Mouse (Mus musculus) intestine, embryonic 14.5 days (tissue): ENCODE measurements around the gene Nsa2. TPM values are rescaled to one million over a fixed set of nuclear protein-coding genes. Genes with fewer than 3 reads are reported as not detected.
A peak's percentile ranks its signal among the peaks of the same experiment; 100 is the strongest.

Experiments
- ATAC-seq: fragments of 200-750 bp; cut with Nextera tagmentation; replicated peaks from 2 replicates; pipeline ENCODE4 v1.8.0; 2017; ENCODE audit warnings: low read depth, moderate number of reproducible peaks, moderate TSS enrichment, moderate library complexity; ENCODE audit not compliant: low FRiP score, low TSS enrichment
- DNase-seq: peaks from one replicate; pipeline ENCODE4 v3.0.0-alpha.2; 2018; ENCODE audit warnings: low spot score
- H3K27ac ChIP-seq: fragments of 300-500 bp; sonication (generic); 2 replicates; pipeline ENCODE4 v1.5.1; 2014; ENCODE audit warnings: low read depth, mild to moderate bottlenecking, control low read depth
- H3K27me3 ChIP-seq: fragments of 300-500 bp; sonication (generic); replicated peaks from 2 replicates; pipeline ENCODE4 v1.6.1; 2014; ENCODE audit warnings: low read length, control low read depth; ENCODE audit not compliant: control insufficient read depth, insufficient read depth
- H3K36me3 ChIP-seq: fragments of 300-500 bp; sonication (generic); 2 replicates; pipeline ENCODE4 v1.6.1; 2014; ENCODE audit warnings: low read length, control low read depth; ENCODE audit not compliant: control insufficient read depth, insufficient read depth
- H3K4me1 ChIP-seq: fragments of 300-500 bp; sonication (generic); replicated peaks from 2 replicates; pipeline ENCODE4 v1.6.1; 2014; ENCODE audit warnings: low read length, control low read depth, mixed read lengths; ENCODE audit not compliant: control insufficient read depth, insufficient read depth
- H3K4me2 ChIP-seq: fragments of 300-500 bp; sonication (generic); 2 replicates; pipeline ENCODE4 v1.6.1; 2014; ENCODE audit warnings: low read length
- H3K4me3 ChIP-seq: fragments of 300-500 bp; sonication (generic); 2 replicates; pipeline ENCODE4 v1.5.1; 2014; ENCODE audit warnings: low read depth, low read length, control low read depth, mixed read lengths
- H3K9ac ChIP-seq: fragments of 300-500 bp; sonication (generic); 2 replicates; pipeline ENCODE4 v1.6.1; 2014; ENCODE audit warnings: mild to moderate bottlenecking, low read length
- H3K9me3 ChIP-seq: fragments of 300-500 bp; sonication (generic); 2 replicates; pipeline ENCODE4 v1.6.1; 2016; ENCODE audit warnings: low read length, control low read depth; ENCODE audit not compliant: control insufficient read depth
- WGBS: fragments of 180-500 bp; shearing (Covaris S2); extraction: QIAGEN DNeasy Blood & Tissue Kit; methylation state at CpG from one replicate; pipeline ENCODE4 v1.1.7; 2014; 5-methylcytosine and 5-hydroxymethylcytosine counted together
- polyA plus RNA-seq: library from polyadenylated mRNA; unstranded; fragments of >200 nt; fragmentation: Nextera tagmentation; extraction: Ambion mirVana; gene quantifications from 2 replicates; pipeline ENCODE4 v1.2.1, GENCODE M21; 2014

Gene Nsa2
- 80.4 TPM in 2 replicates for polyA plus RNA-seq

DNA sequence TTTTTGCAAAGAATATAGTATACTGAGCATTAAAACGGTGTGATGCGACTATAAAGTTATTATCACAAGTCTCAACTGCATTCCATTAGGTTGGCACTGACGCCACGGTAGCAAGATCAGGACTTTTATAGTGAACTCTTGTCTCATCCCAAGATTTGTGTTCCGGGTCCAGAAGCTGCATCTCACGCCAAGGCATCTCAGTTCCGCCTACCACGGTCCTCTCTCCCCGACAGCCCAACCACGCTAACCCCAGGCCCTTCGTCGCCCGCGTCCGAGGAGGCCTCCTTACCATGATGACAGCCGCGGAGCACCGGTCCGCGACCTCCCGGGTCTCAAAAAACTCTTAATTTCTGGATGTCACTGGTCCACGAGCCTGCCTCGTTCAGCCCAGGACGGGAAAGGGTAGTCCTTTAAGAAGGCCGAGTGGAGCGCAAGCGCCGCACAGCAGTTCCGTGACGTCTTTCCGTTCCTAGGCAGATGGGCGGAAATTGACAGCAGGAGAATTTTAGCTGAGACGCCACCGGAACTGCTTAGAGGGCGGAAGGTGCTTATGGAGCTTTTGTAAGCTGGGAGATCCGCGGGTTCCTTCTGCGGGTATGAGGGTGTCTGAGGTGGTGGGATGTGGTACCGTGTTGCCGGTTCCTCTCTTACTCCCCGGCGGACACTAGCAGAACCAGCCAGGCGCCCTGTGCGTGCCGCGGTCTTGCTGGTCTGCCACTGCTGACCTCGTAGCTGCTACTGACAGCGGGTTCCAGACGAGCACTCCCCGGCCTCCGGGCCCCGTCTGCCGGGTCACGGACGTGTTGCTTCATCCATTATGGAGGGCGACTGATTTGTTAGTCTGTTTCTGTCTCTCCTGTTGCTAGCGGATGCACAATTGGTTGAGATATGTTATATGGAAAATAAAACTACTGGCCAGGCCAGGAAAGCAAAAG, at the start of gene Nsa2, which contains the start of gene Gfm2:
Gene Nsa2, minus strand, starts transcription at position 472 of the 935 bp plus-strand sequence.
Gene Gfm2, plus strand, starts transcription at position 472 of the 935 bp plus-strand sequence.
- Histone ChIP-seq H3K27ac (peak within 1 kb of the TSS; percentile 71; the same call in 1 of the 2 replicates), H3K4me3 (peak within 1 kb of the TSS; percentile 95), H3K9ac (peak within 1 kb of the TSS; percentile 85), H3K36me3 (peaks cover 28% of the 10 kb centered on the region), H3K4me2 (peak within 1 kb of the TSS; percentile 75), H3K9me3 (no peaks in the 10 kb centered on the region), H3K27me3 (no peaks in the 10 kb centered on the region), H3K4me1 (peaks cover 3% of the 10 kb centered on the region; the same call in 1 of the 2 replicates)
- DNase-seq (peak; percentile 92), ATAC-seq (peak; percentile 94)
- WGBS = under 1% methylated on average over 57 of the region's 57 CpGs

GRCm38 (mm10) chr13:97186346-97186745, 48.6 kb upstream of the Nsa2 start:
- Histone ChIP-seq H3K27me3 (no peaks in the 10 kb centered on the region), H3K9ac (no peak overlapping the region), H3K27ac (no peak overlapping the region), H3K4me1 (peaks cover 8% of the 10 kb centered on the region; the same call in 1 of the 2 replicates), H3K4me2 (no peak overlapping the region), H3K4me3 (no peak overlapping the region), H3K36me3 (peaks cover 9% of the 10 kb centered on the region), H3K9me3 (no peaks in the 10 kb centered on the region)
- ATAC-seq (no peak), DNase-seq (no peak)
- WGBS = 91% methylated on average over 4 of the region's 4 CpGs

GRCm38 (mm10) chr13:97184656-97185055, 46.9 kb upstream of the Nsa2 start:
- Histone ChIP-seq H3K4me2 (no peak overlapping the region), H3K27ac (peak overlapping the region; percentile 54; the same call in 1 of the 2 replicates), H3K9ac (no peak overlapping the region), H3K36me3 (peaks cover 25% of the 10 kb centered on the region), H3K4me3 (no peak overlapping the region), H3K27me3 (no peaks in the 10 kb centered on the region), H3K9me3 (no peaks in the 10 kb centered on the region), H3K4me1 (peaks cover 8% of the 10 kb centered on the region; the same call in 1 of the 2 replicates)
- WGBS = 38% methylated on average over 5 of the region's 5 CpGs
- ATAC-seq = no peak
- peak; percentile 54 for DNase-seq

GRCm38 (mm10) chr13:97184168-97184567, 46.4 kb upstream of the Nsa2 start:
- H3K36me3 ChIP-seq = peaks cover 30% of the 10 kb centered on the region
- no peak overlapping the region for H3K4me3 ChIP-seq
- no peaks in the 10 kb centered on the region for H3K27me3 ChIP-seq
- no peak overlapping the region for H3K27ac ChIP-seq
- WGBS = 75% methylated on average over 2 of the region's 2 CpGs
- ATAC-seq (no peak), DNase-seq (no peak)
- H3K9ac ChIP-seq = no peak overlapping the region
- no peak overlapping the region for H3K4me2 ChIP-seq
- H3K9me3 ChIP-seq = no peaks in the 10 kb centered on the region
- H3K4me1 ChIP-seq = peaks cover 8% of the 10 kb centered on the region; the same call in 1 of the 2 replicates

DNA sequence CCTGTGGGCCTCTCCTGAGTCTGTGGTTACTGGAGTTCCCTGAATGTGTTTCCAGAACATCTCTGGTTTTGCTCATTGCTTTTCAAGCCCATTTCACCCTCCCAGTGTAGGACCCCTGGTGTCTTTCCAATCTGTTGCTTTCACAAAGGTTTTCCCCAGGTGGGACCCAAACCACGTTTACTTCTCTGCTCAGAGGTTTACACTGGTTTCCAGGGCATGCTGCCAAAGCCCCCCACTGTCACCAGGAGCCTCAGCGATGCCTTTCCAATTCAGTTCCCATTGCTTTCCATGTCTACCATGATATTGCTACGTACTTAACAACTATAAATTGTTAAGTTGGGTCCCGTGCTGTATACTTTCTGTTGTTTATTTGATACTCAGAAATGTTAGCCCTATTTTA, 45.1 kb upstream of the Nsa2 start:
- peaks cover 35% of the 10 kb centered on the region for H3K36me3 ChIP-seq

GRCm38 (mm10) chr13:97180113-97180828, 42.5 kb upstream of the Nsa2 start:
- Histone ChIP-seq H3K4me1 (peaks cover 8% of the 10 kb centered on the region; the same call in 1 of the 2 replicates), H3K9ac (no peak overlapping the region), H3K27me3 (no peaks in the 10 kb centered on the region), H3K9me3 (no peaks in the 10 kb centered on the region), H3K4me2 (no peak overlapping the region), H3K4me3 (no peak overlapping the region), H3K36me3 (peaks cover 58% of the 10 kb centered on the region), H3K27ac (no peak overlapping the region)
- WGBS = 84% methylated on average over 6 of the region's 6 CpGs
- DNase-seq (no peak), ATAC-seq (no peak)

More for the DNA sequence above, 45.1 kb upstream of the Nsa2 start:
- no peak overlapping the region for H3K9ac ChIP-seq
- no peak overlapping the region for H3K27ac ChIP-seq
- H3K4me3 ChIP-seq = no peak overlapping the region
- ATAC-seq (no peak), DNase-seq (no peak)
- H3K4me1 ChIP-seq = peaks cover 8% of the 10 kb centered on the region; the same call in 1 of the 2 replicates
- H3K9me3 ChIP-seq = no peaks in the 10 kb centered on the region
- no peak overlapping the region for H3K4me2 ChIP-seq
- 78% methylated on average over 4 of the region's 4 CpGs for WGBS
- no peaks in the 10 kb centered on the region for H3K27me3 ChIP-seq

DNA sequence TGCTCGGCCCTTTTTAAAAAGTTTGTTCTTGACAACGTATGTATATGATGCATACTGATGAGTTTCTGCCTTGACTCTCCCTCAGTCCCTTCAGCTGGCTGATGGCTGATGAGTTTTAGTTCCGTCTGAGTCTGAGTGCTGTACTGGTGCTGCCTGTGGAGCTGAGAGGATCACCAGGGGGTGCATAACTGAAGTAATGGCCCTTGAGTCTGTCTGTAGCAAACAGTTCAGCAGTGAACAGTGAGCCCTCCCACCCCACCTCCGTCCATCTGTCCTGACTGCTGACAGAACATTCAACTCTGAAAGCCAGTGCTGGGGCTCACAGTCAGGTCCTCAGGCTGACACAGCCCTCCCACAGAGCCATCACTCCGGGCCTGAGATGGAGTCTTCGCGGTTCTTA, 41.2 kb upstream of the Nsa2 start:
- no peaks in the 10 kb centered on the region for H3K9me3 ChIP-seq
- no peaks in the 10 kb centered on the region for H3K27me3 ChIP-seq
- H3K4me3 ChIP-seq = no peak overlapping the region
- no peak overlapping the region for H3K27ac ChIP-seq
- WGBS = 83% methylated on average over 7 of the region's 7 CpGs
- ATAC-seq (no peak), DNase-seq (no peak)
- H3K4me2 ChIP-seq = no peak overlapping the region
- no peak overlapping the region for H3K9ac ChIP-seq
- H3K4me1 ChIP-seq = no peaks in the 10 kb centered on the region
- peaks cover 71% of the 10 kb centered on the region for H3K36me3 ChIP-seq

DNA sequence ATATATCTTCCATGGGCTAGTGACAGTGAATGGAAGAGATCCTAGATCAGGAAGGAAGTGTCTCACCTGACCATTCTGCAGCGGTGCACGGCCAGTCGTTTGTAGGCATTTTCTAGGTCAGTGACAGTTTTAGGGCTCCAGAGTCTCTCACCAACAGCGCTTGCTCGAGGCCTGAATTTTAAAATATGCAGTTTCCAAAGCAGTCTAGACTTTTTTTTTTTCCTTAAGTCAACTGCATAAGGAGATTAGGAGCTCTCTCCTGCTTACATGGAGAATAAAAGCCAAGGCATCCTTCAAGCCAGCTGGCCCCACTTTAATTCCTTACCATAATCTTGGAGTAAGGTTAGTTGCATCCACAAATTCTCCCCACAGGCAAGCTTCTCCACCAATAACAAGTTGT, 39.0 kb upstream of the Nsa2 start:
- Histone ChIP-seq H3K4me2 (no peak overlapping the region), H3K4me3 (no peak overlapping the region), H3K4me1 (no peaks in the 10 kb centered on the region), H3K9ac (no peak overlapping the region), H3K27me3 (no peaks in the 10 kb centered on the region), H3K9me3 (no peaks in the 10 kb centered on the region), H3K27ac (no peak overlapping the region), H3K36me3 (peaks cover 90% of the 10 kb centered on the region)
- DNase-seq (no peak), ATAC-seq (no peak)
- WGBS = 82% methylated on average over 5 of the region's 5 CpGs
